Mouse (Mus musculus) liver, embryonic 16.5 days (tissue): ENCODE data around the gene Polr2c. TPM values are rescaled to one million over a fixed set of nuclear protein-coding genes. Genes with fewer than 3 reads are reported as not detected.

Source experiments
- ATAC-seq: fragments of 200-750 bp; cut with Nextera tagmentation; 2 replicates; pipeline ENCODE4 v1.8.0; 2017; ENCODE audit warnings: low read depth, mild to moderate bottlenecking, moderate number of reproducible peaks, moderate library complexity
- H3K27ac ChIP-seq: fragments of 300-500 bp; sonication (generic); 2 replicates; pipeline ENCODE4 v1.5.1; 2014; ENCODE audit warnings: mild to moderate bottlenecking, low read length
- H3K27me3 ChIP-seq: fragments of 300-500 bp; sonication (generic); 2 replicates; pipeline ENCODE4 v1.6.1; 2014; ENCODE audit warnings: low read depth, low read length, mixed read lengths; ENCODE audit not compliant: control insufficient read depth, insufficient read depth
- H3K36me3 ChIP-seq: fragments of 300-500 bp; sonication (generic); 2 replicates; pipeline ENCODE4 v1.6.1; 2014; ENCODE audit warnings: mild to moderate bottlenecking; ENCODE audit not compliant: control insufficient read depth, insufficient read depth
- H3K4me1 ChIP-seq: fragments of 300-500 bp; sonication (generic); 2 replicates; pipeline ENCODE4 v1.6.1; 2014; ENCODE audit warnings: low read depth, low read length, mixed read lengths; ENCODE audit not compliant: control insufficient read depth
- H3K4me2 ChIP-seq: fragments of 300-500 bp; sonication (generic); 2 replicates; pipeline ENCODE4 v1.6.1; 2014; ENCODE audit warnings: low read depth, low read length, mixed read lengths
- H3K4me3 ChIP-seq: fragments of 300-500 bp; sonication (generic); 2 replicates; pipeline ENCODE4 v1.5.1; 2014; ENCODE audit warnings: low read depth, mild to moderate bottlenecking, low read length
- H3K9ac ChIP-seq: fragments of 300-500 bp; sonication (generic); 2 replicates; pipeline ENCODE4 v1.6.1; 2014; ENCODE audit warnings: low read depth, low read length
- H3K9me3 ChIP-seq: fragments of 300-500 bp; sonication (generic); replicated peaks from 2 replicates; pipeline ENCODE4 v1.6.1; 2016; ENCODE audit warnings: low read length; ENCODE audit not compliant: control insufficient read depth
- WGBS: fragments of 180-500 bp; shearing (Covaris S2); extraction: QIAGEN DNeasy Blood & Tissue Kit; methylation state at CpG from one replicate; pipeline ENCODE4 v1.1.7; 2014; ENCODE audit not compliant: insufficient replicate concordance; 5-methylcytosine and 5-hydroxymethylcytosine counted together
- polyA plus RNA-seq: library from polyadenylated mRNA; unstranded; fragments of >200 nt; fragmentation: Nextera tagmentation; extraction: Ambion mirVana; gene quantifications from 2 replicates; pipeline ENCODE4 v1.2.1, GENCODE M21; 2015

Polr2c gene
- polyA plus RNA-seq, 1 experiment from 2014 or later, result 67.0 TPM

DNA sequence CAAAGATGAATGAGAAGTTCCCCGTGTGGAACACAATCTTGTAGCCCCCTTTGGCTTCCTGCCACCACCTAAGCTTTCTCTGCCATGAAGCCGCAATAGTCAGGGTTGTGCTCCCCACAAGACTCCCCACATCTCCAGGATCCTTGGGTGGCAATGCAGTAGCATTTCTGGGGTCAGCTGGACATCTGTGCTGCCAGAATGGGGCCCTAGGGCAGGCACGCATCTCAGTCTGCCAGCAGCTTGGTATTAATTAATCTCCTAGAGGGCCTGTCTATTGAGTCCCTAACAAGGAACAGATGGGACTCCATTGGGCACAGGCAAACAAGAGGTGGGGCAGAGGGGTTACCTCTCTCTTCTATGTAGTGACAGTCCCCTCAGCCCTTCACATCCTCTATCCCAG lies 14.9 kb downstream of the Polr2c start:
- H3K4me2 ChIP-seq, result no peak overlapping the region
- no peak overlapping the region for H3K9ac ChIP-seq
- no peaks in the 10 kb centered on the region for H3K9me3 ChIP-seq
- no peak for ATAC-seq
- no peak overlapping the region for H3K4me3 ChIP-seq
- peaks cover 27% of the 10 kb centered on the region for H3K27me3 ChIP-seq
- H3K4me1 ChIP-seq, result peaks cover 36% of the 10 kb centered on the region
- no peak overlapping the region for H3K27ac ChIP-seq
- 58% methylated on average over 3 of the region's 3 CpGs for WGBS
- H3K36me3 ChIP-seq, result peaks cover 1% of the 10 kb centered on the region

- 73% methylated on average over 2 of the region's 2 CpGs for WGBS
- ATAC-seq, result no peak
- no peaks in the 10 kb centered on the region; the same call in 1 of the 2 replicates for H3K36me3 ChIP-seq
- H3K4me2 ChIP-seq, result no peak overlapping the region
- H3K27me3 ChIP-seq, result peaks cover 27% of the 10 kb centered on the region
- H3K4me1 ChIP-seq, result peaks cover 36% of the 10 kb centered on the region
- H3K4me3 ChIP-seq, result no peak overlapping the region
- H3K27ac ChIP-seq, result no peak overlapping the region
- no peak overlapping the region for H3K9ac ChIP-seq
- no peaks in the 10 kb centered on the region for H3K9me3 ChIP-seq
Observed at GRCm38 (mm10) chr8:94872576-94872975, 15.3 kb downstream of the Polr2c start.

GRCm38 (mm10) chr8:94874358-94874757 lies 17.1 kb downstream of the Polr2c start:
- Histone ChIP-seq H3K4me2 (peak overlapping the region; percentile 89), H3K4me3 (peak overlapping the region; percentile 84), H3K27ac (peak overlapping the region; percentile 64), H3K27me3 (peaks cover 27% of the 10 kb centered on the region), H3K9me3 (no peaks in the 10 kb centered on the region), H3K9ac (peak overlapping the region; percentile 94), H3K4me1 (peaks cover 36% of the 10 kb centered on the region), H3K36me3 (no peaks in the 10 kb centered on the region)
- ATAC-seq, result peak; percentile 51
- 12% methylated on average over 6 of the region's 6 CpGs for WGBS

- 19% methylated on average over 17 of the region's 17 CpGs for WGBS
Observed at GRCm38 (mm10) chr8:94875096-94875870, 18.0 kb downstream of the Polr2c start.

GRCm38 (mm10) chr8:94875871-94876150 lies 18.6 kb downstream of the Polr2c start:
- H3K9me3 ChIP-seq, result no peaks in the 10 kb centered on the region
- peak overlapping the region; percentile 89 for H3K4me2 ChIP-seq
- no peaks in the 10 kb centered on the region for H3K36me3 ChIP-seq
- peaks cover 31% of the 10 kb centered on the region for H3K4me1 ChIP-seq
- peak; percentile 13; the same call in 1 of the 2 replicates for ATAC-seq
- peaks cover 15% of the 10 kb centered on the region for H3K27me3 ChIP-seq
- H3K4me3 ChIP-seq, result peak overlapping the region; percentile 84
- peak overlapping the region; percentile 94 for H3K9ac ChIP-seq
- WGBS, result under 1% methylated on average over 17 of the region's 20 CpGs
- H3K27ac ChIP-seq, result peak overlapping the region; percentile 96

More at GRCm38 (mm10) chr8:94875096-94875870, 18.0 kb downstream of the Polr2c start:
- Histone ChIP-seq H3K4me3 (peak overlapping the region; percentile 84), H3K36me3 (no peaks in the 10 kb centered on the region), H3K27ac (peak overlapping the region; percentile 96), H3K9ac (peak overlapping the region; percentile 94), H3K27me3 (peaks cover 21% of the 10 kb centered on the region), H3K4me1 (peaks cover 36% of the 10 kb centered on the region), H3K9me3 (no peaks in the 10 kb centered on the region), H3K4me2 (peak overlapping the region; percentile 89)
- ATAC-seq, result peak; percentile 3; the same call in 1 of the 2 replicates

GRCm38 (mm10) chr8:94876197-94876730 lies 19.0 kb downstream of the Polr2c start, which contains the start of gene Dok4:
TSS of gene Dok4 (minus strand) at chr8:94876330.
- Histone ChIP-seq H3K4me2 (peak within 1 kb of the TSS; percentile 89), H3K4me3 (peak within 1 kb of the TSS; percentile 84), H3K27me3 (peaks cover 15% of the 10 kb centered on the region), H3K27ac (peak within 1 kb of the TSS; percentile 96), H3K4me1 (peaks cover 28% of the 10 kb centered on the region), H3K36me3 (no peaks in the 10 kb centered on the region), H3K9me3 (no peaks in the 10 kb centered on the region), H3K9ac (peak within 1 kb of the TSS; percentile 94)
- ATAC-seq, result peak; percentile 85
- under 1% methylated on average over 27 of the region's 37 CpGs for WGBS

GRCm38 (mm10) chr8:94876820-94877219 lies 19.6 kb downstream of the Polr2c start:
- Histone ChIP-seq H3K4me1 (peaks cover 28% of the 10 kb centered on the region), H3K36me3 (no peaks in the 10 kb centered on the region), H3K9ac (peak overlapping the region; percentile 52), H3K9me3 (no peaks in the 10 kb centered on the region), H3K27me3 (peaks cover 11% of the 10 kb centered on the region), H3K4me2 (peak overlapping the region; percentile 89), H3K4me3 (no peak overlapping the region), H3K27ac (peak overlapping the region; percentile 85)
- ATAC-seq, result no peak
- WGBS, result 35% methylated on average over 3 of the region's 3 CpGs

DNA sequence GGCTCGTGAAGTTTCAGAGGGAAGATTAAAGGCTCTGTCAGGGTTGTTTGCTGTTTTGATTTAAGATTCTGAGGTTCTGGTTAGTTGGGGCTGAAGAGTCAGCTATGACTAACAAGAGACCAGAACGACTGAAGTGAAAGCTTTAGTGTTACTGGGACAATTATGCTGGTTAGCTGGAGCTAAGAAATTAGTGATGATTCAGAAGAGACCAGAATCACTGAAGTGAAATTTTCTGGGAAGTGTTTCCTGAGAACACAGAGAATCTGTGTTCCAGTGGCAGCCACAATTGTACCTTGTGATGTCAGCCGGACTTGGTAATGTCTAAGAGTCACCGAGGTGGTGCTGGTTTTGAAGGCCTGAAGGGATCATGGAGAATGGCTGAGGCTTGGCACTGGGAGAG lies 23.5 kb downstream of the Polr2c start:
- H3K4me1 ChIP-seq, result peaks cover 8% of the 10 kb centered on the region
- no peak overlapping the region for H3K4me2 ChIP-seq
- no peak overlapping the region for H3K27ac ChIP-seq
- no peak for ATAC-seq
- H3K9me3 ChIP-seq, result no peaks in the 10 kb centered on the region
- no peaks in the 10 kb centered on the region for H3K36me3 ChIP-seq
- no peaks in the 10 kb centered on the region; the same call in 1 of the 2 replicates for H3K27me3 ChIP-seq
- no peak overlapping the region for H3K4me3 ChIP-seq
- 53% methylated on average over 4 of the region's 4 CpGs for WGBS
- H3K9ac ChIP-seq, result no peak overlapping the region
